Mouse (Mus musculus) kidney, postnatal 14 days (tissue): Measurements from ENCODE around the gene Ankfn1.
A peak's percentile ranks its signal among the peaks of the same experiment; 100 is the strongest.

Experiments used
- DNase-seq: peaks from one replicate; pipeline ENCODE4 v3.0.0; 2022; ENCODE audit warnings: mixed read lengths

Ankfn1 gene

GRCm38 (mm10) chr11:89569391-89570145 lies 207.9 kb downstream of the Ankfn1 start:
- DNase-seq: peak; percentile 49

DNA sequence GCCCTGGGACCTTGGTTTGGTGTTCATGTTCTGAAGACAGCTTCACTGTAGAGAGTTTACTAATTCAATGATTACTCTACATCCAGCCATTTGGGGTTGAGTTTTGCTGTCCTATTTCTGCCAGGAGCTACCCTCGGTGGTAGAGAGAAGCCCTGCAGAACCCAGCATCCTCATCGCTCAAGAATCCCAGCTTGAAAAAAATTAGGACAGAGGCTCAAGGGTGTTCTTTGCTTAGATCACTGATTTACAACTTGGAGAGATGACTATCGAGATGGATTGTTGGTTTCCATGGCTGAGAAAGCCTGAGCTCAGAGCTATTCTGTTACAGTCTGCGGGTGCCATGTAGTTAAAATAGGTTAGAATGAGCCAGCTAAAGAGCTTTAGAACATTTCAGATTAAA lies 209.2 kb downstream of the Ankfn1 start:
- no peak for DNase-seq

DNA sequence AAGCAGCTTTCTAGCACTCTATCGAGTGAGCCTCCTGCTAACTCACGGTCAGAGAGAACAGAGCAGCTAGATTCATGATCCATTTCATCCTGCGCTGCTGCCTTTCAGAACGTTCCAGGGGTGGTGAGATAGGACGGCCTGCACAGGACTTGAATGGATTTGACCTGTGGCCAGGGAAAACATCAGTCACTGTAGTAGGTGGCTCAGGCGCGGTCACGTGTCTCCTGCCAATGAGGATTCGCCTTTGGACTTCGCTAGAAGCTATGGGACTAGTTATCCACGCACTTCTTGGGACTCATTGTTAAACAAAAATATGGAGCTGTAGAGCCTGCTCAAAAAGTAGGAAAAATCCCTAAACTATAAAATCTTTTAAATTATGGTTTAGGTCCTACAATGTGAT lies 226.0 kb downstream of the Ankfn1 start:
- DNase-seq: no peak

- no peak for DNase-seq
Observed at GRCm38 (mm10) chr11:89550921-89551320, 226.5 kb downstream of the Ankfn1 start.

DNA sequence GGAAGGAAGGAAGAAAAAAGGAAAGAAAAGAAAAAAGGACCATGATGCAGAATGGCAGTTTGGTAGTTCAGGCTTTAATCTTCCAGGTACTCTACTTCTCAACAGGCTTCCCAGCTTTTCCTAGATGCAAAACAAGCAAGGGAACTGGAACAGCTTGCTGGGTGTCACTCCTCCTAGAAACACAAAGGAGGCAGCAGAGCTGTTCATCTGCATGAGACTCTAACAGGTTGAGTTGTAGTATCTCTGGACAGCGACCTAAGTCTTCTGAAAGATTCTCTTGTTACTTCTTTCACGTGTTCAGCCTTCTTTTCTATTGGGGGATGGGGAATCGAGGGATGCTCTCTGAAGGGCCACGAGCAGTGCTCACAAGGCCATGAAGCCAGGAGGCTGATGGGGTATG lies 228.7 kb downstream of the Ankfn1 start:
- DNase-seq: no peak

DNA sequence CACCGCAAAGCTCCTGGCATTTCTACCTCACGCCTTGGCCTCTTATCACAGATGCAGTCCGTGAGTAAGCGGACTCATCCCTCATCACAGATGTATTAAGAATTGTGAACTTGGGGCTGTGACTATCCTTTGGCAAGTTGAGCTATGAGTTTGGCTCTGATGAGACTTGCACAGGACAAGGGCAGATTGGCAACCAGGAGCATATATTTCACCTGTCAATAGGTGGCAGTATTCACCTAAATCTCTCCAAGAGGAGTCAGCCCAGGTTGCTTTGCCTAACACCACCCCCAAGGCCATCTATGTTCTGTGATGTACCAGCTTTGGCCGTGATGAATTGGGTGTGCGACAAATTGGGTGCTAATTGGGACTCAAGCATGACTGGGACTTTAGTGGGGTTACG lies 231.3 kb downstream of the Ankfn1 start:
- peak; percentile 61 for DNase-seq

DNA sequence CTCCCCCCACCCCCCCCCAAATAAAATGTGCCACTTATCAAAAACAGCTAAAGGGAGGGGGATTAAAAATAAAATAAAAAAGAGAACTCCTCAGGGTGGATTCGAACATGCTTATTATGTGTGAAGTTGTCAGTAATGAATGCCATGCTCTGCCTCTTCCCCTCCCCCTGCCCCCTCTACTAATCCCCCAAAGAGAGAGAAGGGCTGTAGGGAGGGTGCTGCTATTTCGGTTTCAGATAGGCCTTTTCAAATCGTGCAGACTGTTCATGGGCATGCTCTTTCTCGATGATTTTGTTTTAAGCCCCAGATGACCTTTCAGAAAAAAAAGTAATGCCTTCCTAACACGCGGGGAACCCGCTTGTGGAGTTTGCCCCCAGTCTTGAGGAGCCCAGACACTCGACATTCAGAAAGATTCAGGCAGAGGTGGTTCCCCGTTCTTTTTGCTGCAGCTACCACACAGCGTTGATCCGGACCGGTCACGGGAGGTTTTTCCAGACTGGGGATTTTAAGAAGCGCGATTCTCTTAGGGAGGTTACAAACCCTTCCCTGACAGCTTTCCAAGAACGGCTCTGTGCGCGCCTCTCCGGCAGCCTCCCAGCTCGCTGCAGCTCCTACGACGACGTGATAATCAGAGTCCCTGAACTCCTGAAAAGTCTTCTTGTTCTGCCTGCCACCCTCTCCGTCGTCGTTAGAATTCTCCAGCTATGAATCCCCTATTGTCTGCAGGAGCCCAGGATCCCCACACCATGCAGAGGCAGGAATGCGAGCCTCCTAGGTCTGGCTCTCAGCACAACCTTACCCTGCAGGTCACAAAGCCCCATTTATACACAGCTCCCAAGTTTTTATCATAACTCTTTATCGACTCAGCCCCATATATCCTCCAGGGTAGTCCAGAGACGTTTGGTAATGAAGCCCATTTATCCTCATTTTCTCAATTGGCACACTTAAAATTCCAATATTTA lies 232.3 kb downstream of the Ankfn1 start:
- DNase-seq: no peak

- DNase-seq: no peak
Observed at GRCm38 (mm10) chr11:89538376-89538775, 239.1 kb downstream of the Ankfn1 start.

DNA sequence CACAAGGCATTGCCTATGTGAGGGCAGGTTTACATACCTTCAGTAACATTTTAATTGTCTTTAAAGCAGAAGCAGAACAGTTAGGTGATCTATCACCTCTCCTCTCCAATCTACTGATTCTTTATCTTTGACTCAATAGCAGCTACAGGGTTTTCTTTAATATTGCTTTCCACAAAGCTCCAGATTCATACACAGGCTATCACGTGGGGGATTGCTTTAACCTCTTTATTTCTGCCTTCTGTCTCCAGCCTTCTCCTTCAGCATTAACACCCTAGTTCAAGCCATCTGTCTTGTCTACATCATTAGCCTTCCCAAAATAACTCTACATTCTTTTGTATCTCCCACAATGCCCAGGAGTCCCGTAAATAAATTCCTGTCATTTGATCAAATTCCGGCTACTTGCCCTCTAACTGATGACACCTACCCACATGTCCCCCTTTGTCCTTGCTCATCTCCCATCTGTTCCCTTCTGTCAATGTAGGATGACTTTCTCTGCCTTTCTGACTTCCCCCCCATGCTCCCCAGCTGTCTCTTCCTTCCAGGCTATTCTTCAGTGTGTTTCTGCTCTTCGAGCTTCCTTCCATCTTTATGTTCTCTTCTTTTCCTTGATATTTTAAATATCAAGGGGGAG lies 249.5 kb downstream of the Ankfn1 start:
- no peak for DNase-seq

- no peak for DNase-seq
Observed at GRCm38 (mm10) chr11:89515501-89515901, 262.0 kb downstream of the Ankfn1 start.

GRCm38 (mm10) chr11:89508675-89509324 lies 268.7 kb downstream of the Ankfn1 start:
- no peak for DNase-seq

- no peak for DNase-seq
Observed at GRCm38 (mm10) chr11:89506595-89507245, 270.7 kb downstream of the Ankfn1 start.

- DNase-seq: no peak
Observed at GRCm38 (mm10) chr11:89505046-89505445, 272.4 kb downstream of the Ankfn1 start.

GRCm38 (mm10) chr11:89501796-89502195 lies 275.7 kb downstream of the Ankfn1 start:
- DNase-seq: no peak

GRCm38 (mm10) chr11:89500961-89501360 lies 276.5 kb downstream of the Ankfn1 start:
- DNase-seq: no peak

- no peak for DNase-seq
Observed at GRCm38 (mm10) chr11:89481084-89481483, 296.4 kb downstream of the Ankfn1 start.

GRCm38 (mm10) chr11:89476927-89477326 lies 300.5 kb downstream of the Ankfn1 start:
- DNase-seq: peak; percentile 32

DNA sequence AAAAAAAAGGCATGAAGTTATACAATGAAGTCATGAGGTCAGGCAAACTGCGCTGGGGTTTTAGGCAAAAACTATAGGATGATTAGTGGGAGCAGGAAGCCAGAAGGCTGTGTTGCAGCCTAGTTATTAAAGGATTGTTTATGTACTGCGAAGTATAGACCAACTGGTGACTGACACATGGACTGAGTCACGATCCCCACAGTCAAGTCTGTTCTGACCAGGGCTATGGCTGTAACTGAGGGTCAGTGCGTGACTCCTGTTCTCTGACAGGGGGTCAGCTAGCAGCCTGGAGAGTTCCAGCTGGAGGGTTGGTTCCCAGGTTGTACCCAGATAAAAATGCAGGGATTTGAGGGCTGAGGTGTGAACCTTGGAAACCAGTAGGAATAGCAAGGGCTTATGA lies 301.4 kb downstream of the Ankfn1 start:
- no peak for DNase-seq

DNA sequence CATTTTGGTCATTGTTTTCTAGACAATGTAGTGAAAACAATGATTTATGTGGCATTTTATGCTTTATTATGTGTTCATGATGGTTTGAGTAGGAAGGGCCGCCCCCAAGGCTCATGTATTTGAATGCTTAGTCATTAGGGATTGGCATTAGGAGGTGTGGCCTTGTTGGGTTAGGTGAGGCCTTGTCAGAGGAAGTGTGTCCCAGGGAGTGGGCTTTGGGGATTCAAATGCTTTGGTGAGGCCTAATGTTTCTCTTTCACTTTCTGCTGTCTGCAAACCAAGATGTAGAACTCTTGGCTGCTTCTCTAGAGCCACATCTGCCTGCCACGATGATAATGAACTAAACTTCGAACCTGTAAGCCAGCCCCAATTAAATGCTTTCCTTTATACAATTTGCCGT lies 304.6 kb downstream of the Ankfn1 start:
- DNase-seq: no peak

- DNase-seq: no peak
Observed at GRCm38 (mm10) chr11:89465381-89465780, 312.1 kb downstream of the Ankfn1 start.

DNA sequence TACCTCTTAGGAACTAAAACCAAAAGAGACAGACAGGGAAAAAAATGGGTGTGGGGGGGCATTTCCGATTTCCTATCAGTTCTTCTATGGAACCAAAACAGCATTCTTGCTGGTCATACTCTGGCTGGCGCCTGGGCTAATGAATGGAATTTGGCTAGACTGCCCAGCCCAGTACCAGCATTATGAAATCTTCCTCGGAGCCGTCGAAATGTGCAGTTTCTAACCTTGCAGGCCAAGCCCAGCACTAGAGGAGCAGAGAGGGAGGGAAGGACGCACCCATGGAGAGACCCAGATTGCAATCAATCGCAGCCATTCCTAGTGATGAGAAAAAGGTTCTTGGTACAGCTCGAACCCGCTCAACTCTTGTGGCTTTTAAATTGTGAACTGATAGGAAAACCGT lies 315.2 kb downstream of the Ankfn1 start:
- DNase-seq: no peak

- no peak for DNase-seq
Observed at GRCm38 (mm10) chr11:89459437-89459836, 318.0 kb downstream of the Ankfn1 start.
